Mouse (Mus musculus): Measurements from ENCODE around the gene Olfr874.

DNA sequence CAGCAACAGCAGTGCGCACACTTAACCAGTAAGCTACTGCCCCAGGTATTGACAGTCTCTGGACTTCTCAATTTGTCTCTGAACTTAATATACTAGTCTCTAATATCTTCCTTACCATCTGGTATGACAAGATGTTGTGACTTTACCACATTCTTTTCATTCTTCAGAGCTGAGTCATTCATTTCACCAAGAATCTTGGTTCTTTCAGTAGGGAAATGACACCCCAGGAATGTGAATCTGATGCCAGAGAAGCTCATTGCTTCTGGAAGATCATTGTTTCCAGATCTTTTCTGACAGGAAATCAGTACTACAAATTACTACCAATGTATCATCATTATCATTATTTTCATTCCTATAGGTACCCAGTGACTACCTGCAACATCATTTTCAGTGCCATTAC lies 10.6 kb upstream of the Olfr874 start:
- TF ChIP-seq EP300 (IDR thresholded peaks at IDR 0.05; ENCODE audit: low read depth in 1 of 2, low read length in 2 of 2) (no peak), SMC3 (IDR thresholded peaks at IDR 0.05; ENCODE audit: low read depth, low read length) (no peak), CTCF (IDR thresholded peaks at IDR 0.05 in 2 of 3, conservative IDR thresholded peaks at IDR 0.05 in 1 of 3; ENCODE audit: control insufficient read depth in 1 of 3, insufficient read depth in 1 of 3, low read depth in 2 of 3, low read length in 3 of 3, poor library complexity in 1 of 3, severe bottlenecking in 1 of 3) (no peak), HCFC1 (IDR thresholded peaks at IDR 0.05; ENCODE audit: low read depth, low read length) (no peak), ETS1 (IDR thresholded peaks at IDR 0.05; ENCODE audit: low read depth, low read length) (no peak), POLR2A (IDR thresholded peaks at IDR 0.05; ENCODE audit: control insufficient read depth in 1 of 2, insufficient read depth in 1 of 2, low read depth in 1 of 2, low read length in 2 of 2, poor library complexity in 1 of 2) (no peak), GABPA (IDR thresholded peaks at IDR 0.05; ENCODE audit: low read depth, low read length) (no peak), ZC3H11A (IDR thresholded peaks at IDR 0.05; ENCODE audit: low read depth, low read length) (no peak), NELFE (IDR thresholded peaks at IDR 0.05; ENCODE audit: low read depth, low read length) (no peak), JUND (IDR thresholded peaks at IDR 0.05; ENCODE audit: low read depth, low read length) (no peak), ZKSCAN1 (IDR thresholded peaks at IDR 0.05; ENCODE audit: low read depth, low read length) (no peak), MAFK (IDR thresholded peaks at IDR 0.05; ENCODE audit: borderline replicate concordance, low read depth, low read length) (no peak)

All from MEL (cell line).